Mouse (Mus musculus) intestine, embryonic 16.5 days (tissue): ENCODE data around the gene Cflar. TPM values are rescaled to one million over a fixed set of nuclear protein-coding genes. Genes with fewer than 3 reads are reported as not detected.

ENCODE experiments used
- ATAC-seq: fragments of 200-750 bp; cut with Nextera tagmentation; 2 replicates; pipeline ENCODE4 v1.8.0; 2017; ENCODE audit warnings: moderate TSS enrichment, moderate library complexity
- H3K27ac ChIP-seq: fragments of 300-500 bp; sonication (generic); 2 replicates; pipeline ENCODE4 v1.5.1; 2014; ENCODE audit warnings: mild to moderate bottlenecking, low read length
- H3K27me3 ChIP-seq: fragments of 300-500 bp; sonication (generic); replicated peaks from 2 replicates; pipeline ENCODE4 v1.6.1; 2014; ENCODE audit warnings: low read length, control low read depth, mixed read lengths; ENCODE audit not compliant: control insufficient read depth, insufficient read depth
- H3K36me3 ChIP-seq: fragments of 300-500 bp; sonication (generic); 2 replicates; pipeline ENCODE4 v1.6.1; 2014; ENCODE audit warnings: low read length, control low read depth; ENCODE audit not compliant: control insufficient read depth, insufficient read depth
- H3K4me1 ChIP-seq: fragments of 300-500 bp; sonication (generic); 2 replicates; pipeline ENCODE4 v1.6.1; 2014; ENCODE audit warnings: low read length, control low read depth, mixed read lengths; ENCODE audit not compliant: control insufficient read depth, insufficient read depth
- H3K4me2 ChIP-seq: fragments of 300-500 bp; sonication (generic); 2 replicates; pipeline ENCODE4 v1.6.1; 2014; ENCODE audit warnings: low read depth, low read length, control low read depth
- H3K4me3 ChIP-seq: fragments of 300-500 bp; sonication (generic); 2 replicates; pipeline ENCODE4 v1.5.1; 2014; ENCODE audit warnings: mild to moderate bottlenecking, low read length
- H3K9ac ChIP-seq: fragments of 300-500 bp; sonication (generic); 2 replicates; pipeline ENCODE4 v1.6.1; 2014; ENCODE audit warnings: low read depth, low read length
- H3K9me3 ChIP-seq: fragments of 300-500 bp; sonication (generic); 2 replicates; pipeline ENCODE4 v1.6.1; 2016; ENCODE audit warnings: low read length, control low read depth; ENCODE audit not compliant: control insufficient read depth
- WGBS: fragments of 180-500 bp; shearing (Covaris S2); extraction: QIAGEN DNeasy Blood & Tissue Kit; methylation state at CpG from one replicate; pipeline ENCODE4 v1.1.7; 2014; 5-methylcytosine and 5-hydroxymethylcytosine counted together
- polyA plus RNA-seq: library from polyadenylated mRNA; unstranded; fragments of >200 nt; fragmentation: Nextera tagmentation; extraction: Ambion mirVana; gene quantifications from 2 replicates; pipeline ENCODE4 v1.2.1, GENCODE M21; 2015

Cflar gene
- polyA plus RNA-seq, 1 experiment from 2014 or later, result 25.6 TPM

- no peak overlapping the region for H3K9ac ChIP-seq
- H3K36me3 ChIP-seq, result peaks cover 7% of the 10 kb centered on the region; the same call in 1 of the 2 replicates
- H3K4me1 ChIP-seq, result no peaks in the 10 kb centered on the region
- no peak overlapping the region for H3K4me2 ChIP-seq
- H3K27me3 ChIP-seq, result no peaks in the 10 kb centered on the region
- H3K27ac ChIP-seq, result no peak overlapping the region
- no peaks in the 10 kb centered on the region for H3K9me3 ChIP-seq
- no peak for ATAC-seq
- WGBS, result 71% methylated on average over 5 of the region's 9 CpGs
- no peak overlapping the region for H3K4me3 ChIP-seq
Observed at GRCm38 (mm10) chr1:58724533-58724932, 13.2 kb downstream of the Cflar start.

- peaks cover 7% of the 10 kb centered on the region; the same call in 1 of the 2 replicates for H3K36me3 ChIP-seq
- H3K4me2 ChIP-seq, result no peak overlapping the region
- H3K9me3 ChIP-seq, result no peaks in the 10 kb centered on the region
- H3K4me3 ChIP-seq, result no peak overlapping the region
- H3K27ac ChIP-seq, result no peak overlapping the region
- ATAC-seq, result no peak
- no peak overlapping the region for H3K9ac ChIP-seq
- no peaks in the 10 kb centered on the region for H3K4me1 ChIP-seq
- H3K27me3 ChIP-seq, result no peaks in the 10 kb centered on the region
Observed at GRCm38 (mm10) chr1:58725095-58725494, 13.8 kb downstream of the Cflar start.

GRCm38 (mm10) chr1:58725767-58726166, 14.5 kb downstream of the Cflar start:
- 87% methylated on average over 5 of the region's 5 CpGs for WGBS

GRCm38 (mm10) chr1:58727019-58727746, 15.9 kb downstream of the Cflar start:
- H3K27ac ChIP-seq, result no peak overlapping the region
- WGBS, result 91% methylated on average over 1 of the region's 1 CpGs
- no peak overlapping the region for H3K4me2 ChIP-seq
- H3K9me3 ChIP-seq, result no peaks in the 10 kb centered on the region
- H3K4me1 ChIP-seq, result no peaks in the 10 kb centered on the region
- H3K27me3 ChIP-seq, result no peaks in the 10 kb centered on the region
- no peak for ATAC-seq
- H3K9ac ChIP-seq, result no peak overlapping the region
- H3K36me3 ChIP-seq, result peaks cover 3% of the 10 kb centered on the region; the same call in 1 of the 2 replicates
- no peak overlapping the region for H3K4me3 ChIP-seq

More at GRCm38 (mm10) chr1:58725767-58726166, 14.5 kb downstream of the Cflar start:
- Histone ChIP-seq H3K4me3 (no peak overlapping the region), H3K9me3 (no peaks in the 10 kb centered on the region), H3K36me3 (peaks cover 7% of the 10 kb centered on the region; the same call in 1 of the 2 replicates), H3K9ac (no peak overlapping the region), H3K27ac (no peak overlapping the region), H3K4me1 (no peaks in the 10 kb centered on the region), H3K4me2 (no peak overlapping the region), H3K27me3 (no peaks in the 10 kb centered on the region)
- no peak for ATAC-seq

GRCm38 (mm10) chr1:58727747-58728589, 16.7 kb downstream of the Cflar start:
- ATAC-seq, result no peak
- Histone ChIP-seq H3K9ac (no peak overlapping the region), H3K4me3 (no peak overlapping the region), H3K36me3 (peaks cover 3% of the 10 kb centered on the region; the same call in 1 of the 2 replicates), H3K27me3 (no peaks in the 10 kb centered on the region), H3K27ac (no peak overlapping the region), H3K4me1 (no peaks in the 10 kb centered on the region), H3K9me3 (no peaks in the 10 kb centered on the region), H3K4me2 (no peak overlapping the region)
- 92% methylated on average over 10 of the region's 10 CpGs for WGBS

GRCm38 (mm10) chr1:58728590-58728868, 17.2 kb downstream of the Cflar start:
- H3K4me2 ChIP-seq, result no peak overlapping the region
- no peaks in the 10 kb centered on the region for H3K9me3 ChIP-seq
- no peak overlapping the region for H3K4me3 ChIP-seq
- H3K27me3 ChIP-seq, result no peaks in the 10 kb centered on the region
- no peak for ATAC-seq
- peaks cover 3% of the 10 kb centered on the region; the same call in 1 of the 2 replicates for H3K36me3 ChIP-seq
- H3K9ac ChIP-seq, result no peak overlapping the region
- H3K27ac ChIP-seq, result no peak overlapping the region
- H3K4me1 ChIP-seq, result no peaks in the 10 kb centered on the region
- 94% methylated on average over 3 of the region's 3 CpGs for WGBS

- peaks cover 19% of the 10 kb centered on the region for H3K36me3 ChIP-seq
- 93% methylated on average over 2 of the region's 2 CpGs for WGBS
- ATAC-seq, result no peak
- H3K9me3 ChIP-seq, result no peaks in the 10 kb centered on the region
- H3K27me3 ChIP-seq, result no peaks in the 10 kb centered on the region
- H3K4me1 ChIP-seq, result no peaks in the 10 kb centered on the region
- H3K4me2 ChIP-seq, result no peak overlapping the region
- no peak overlapping the region for H3K4me3 ChIP-seq
- H3K27ac ChIP-seq, result no peak overlapping the region
- H3K9ac ChIP-seq, result no peak overlapping the region
Observed at GRCm38 (mm10) chr1:58733636-58734035, 22.3 kb downstream of the Cflar start.

- WGBS, result 92% methylated on average over 11 of the region's 11 CpGs
- H3K4me3 ChIP-seq, result no peak overlapping the region
- no peaks in the 10 kb centered on the region for H3K9me3 ChIP-seq
- H3K4me1 ChIP-seq, result no peaks in the 10 kb centered on the region
- no peaks in the 10 kb centered on the region for H3K27me3 ChIP-seq
- H3K9ac ChIP-seq, result no peak overlapping the region
- H3K4me2 ChIP-seq, result no peak overlapping the region
- H3K27ac ChIP-seq, result no peak overlapping the region
- no peak for ATAC-seq
- H3K36me3 ChIP-seq, result peaks cover 18% of the 10 kb centered on the region
Observed at GRCm38 (mm10) chr1:58734043-58734920, 23.0 kb downstream of the Cflar start.

- Histone ChIP-seq H3K27me3 (no peaks in the 10 kb centered on the region), H3K4me3 (no peak overlapping the region), H3K4me2 (no peak overlapping the region), H3K27ac (no peak overlapping the region), H3K4me1 (no peaks in the 10 kb centered on the region), H3K9ac (no peak overlapping the region), H3K9me3 (no peaks in the 10 kb centered on the region), H3K36me3 (peaks cover 23% of the 10 kb centered on the region)
- WGBS, result 92% methylated on average over 7 of the region's 7 CpGs
- ATAC-seq, result no peak
Observed at GRCm38 (mm10) chr1:58735962-58736361, 24.7 kb downstream of the Cflar start.
